Mouse (Mus musculus) liver, embryonic 16.5 days (tissue): Measurements from ENCODE around the gene Gpx5. TPM values are rescaled to one million over a fixed set of nuclear protein-coding genes. Genes with fewer than 3 reads are reported as not detected.
A peak's percentile ranks its signal among the peaks of the same experiment; 100 is the strongest.

Experiments used
- ATAC-seq: fragments of 200-750 bp; cut with Nextera tagmentation; 2 replicates; pipeline ENCODE4 v1.8.0; 2017; ENCODE audit warnings: low read depth, mild to moderate bottlenecking, moderate number of reproducible peaks, moderate library complexity
- H3K27ac ChIP-seq: fragments of 300-500 bp; sonication (generic); 2 replicates; pipeline ENCODE4 v1.5.1; 2014; ENCODE audit warnings: mild to moderate bottlenecking, low read length
- H3K27me3 ChIP-seq: fragments of 300-500 bp; sonication (generic); 2 replicates; pipeline ENCODE4 v1.6.1; 2014; ENCODE audit warnings: low read depth, low read length, mixed read lengths; ENCODE audit not compliant: control insufficient read depth, insufficient read depth
- H3K36me3 ChIP-seq: fragments of 300-500 bp; sonication (generic); 2 replicates; pipeline ENCODE4 v1.6.1; 2014; ENCODE audit warnings: mild to moderate bottlenecking; ENCODE audit not compliant: control insufficient read depth, insufficient read depth
- H3K4me1 ChIP-seq: fragments of 300-500 bp; sonication (generic); 2 replicates; pipeline ENCODE4 v1.6.1; 2014; ENCODE audit warnings: low read depth, low read length, mixed read lengths; ENCODE audit not compliant: control insufficient read depth
- H3K4me2 ChIP-seq: fragments of 300-500 bp; sonication (generic); 2 replicates; pipeline ENCODE4 v1.6.1; 2014; ENCODE audit warnings: low read depth, low read length, mixed read lengths
- H3K4me3 ChIP-seq: fragments of 300-500 bp; sonication (generic); 2 replicates; pipeline ENCODE4 v1.5.1; 2014; ENCODE audit warnings: low read depth, mild to moderate bottlenecking, low read length
- H3K9ac ChIP-seq: fragments of 300-500 bp; sonication (generic); 2 replicates; pipeline ENCODE4 v1.6.1; 2014; ENCODE audit warnings: low read depth, low read length
- H3K9me3 ChIP-seq: fragments of 300-500 bp; sonication (generic); replicated peaks from 2 replicates; pipeline ENCODE4 v1.6.1; 2016; ENCODE audit warnings: low read length; ENCODE audit not compliant: control insufficient read depth
- WGBS: fragments of 180-500 bp; shearing (Covaris S2); extraction: QIAGEN DNeasy Blood & Tissue Kit; methylation state at CpG from one replicate; pipeline ENCODE4 v1.1.7; 2014; ENCODE audit not compliant: insufficient replicate concordance; 5-methylcytosine and 5-hydroxymethylcytosine counted together
- polyA plus RNA-seq: library from polyadenylated mRNA; unstranded; fragments of >200 nt; fragmentation: Nextera tagmentation; extraction: Ambion mirVana; gene quantifications from 2 replicates; pipeline ENCODE4 v1.2.1, GENCODE M21; 2015

Gene Gpx5
- polyA plus RNA-seq, 1 experiment from 2014 or later: not detected

GRCm38 (mm10) chr13:21312854-21313253 lies 20.3 kb upstream of the Gpx5 start:
- Histone ChIP-seq H3K36me3 (no peaks in the 10 kb centered on the region), H3K4me1 (no peaks in the 10 kb centered on the region), H3K9ac (no peak overlapping the region), H3K9me3 (no peaks in the 10 kb centered on the region), H3K27me3 (no peaks in the 10 kb centered on the region), H3K27ac (no peak overlapping the region), H3K4me3 (no peak overlapping the region), H3K4me2 (no peak overlapping the region)
- ATAC-seq: no peak
- 47% methylated on average over 3 of the region's 5 CpGs for WGBS

GRCm38 (mm10) chr13:21311926-21312325 lies 19.4 kb upstream of the Gpx5 start, which contains the start of gene Gpx6:
Gene Gpx6 (plus strand): TSS chr13:21312125.
- Histone ChIP-seq H3K36me3 (no peaks in the 10 kb centered on the region), H3K4me1 (no peaks in the 10 kb centered on the region), H3K4me2 (no peak within 1 kb of the TSS), H3K9ac (no peak within 1 kb of the TSS), H3K9me3 (no peaks in the 10 kb centered on the region), H3K27me3 (no peaks in the 10 kb centered on the region), H3K4me3 (no peak within 1 kb of the TSS), H3K27ac (no peak within 1 kb of the TSS)
- 23% methylated on average over 3 of the region's 3 CpGs for WGBS
- ATAC-seq: no peak

DNA sequence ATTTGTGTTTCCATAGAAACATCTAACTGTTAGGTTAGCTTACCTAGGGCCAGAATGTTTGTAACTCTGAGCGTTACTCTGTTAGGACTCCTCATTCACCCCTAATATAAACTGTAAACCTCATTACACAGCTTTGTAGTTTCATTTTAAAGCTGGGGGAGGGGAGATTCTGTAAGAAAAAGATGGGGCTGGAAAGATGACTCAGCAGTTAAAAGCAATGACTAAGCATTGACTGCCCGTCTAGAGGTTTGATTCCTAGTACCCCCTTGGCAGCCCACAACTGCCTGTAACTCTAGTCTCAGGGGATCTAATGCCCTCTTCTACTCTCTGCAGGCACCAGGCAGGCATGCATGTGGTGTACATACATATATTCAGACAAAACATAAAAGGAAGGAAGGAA lies 17.3 kb upstream of the Gpx5 start:
- Histone ChIP-seq H3K9ac (no peak overlapping the region), H3K36me3 (no peaks in the 10 kb centered on the region), H3K27ac (no peak overlapping the region), H3K27me3 (no peaks in the 10 kb centered on the region), H3K4me1 (no peaks in the 10 kb centered on the region), H3K9me3 (no peaks in the 10 kb centered on the region), H3K4me2 (no peak overlapping the region), H3K4me3 (no peak overlapping the region)
- ATAC-seq: no peak
- 30% methylated on average over 2 of the region's 2 CpGs for WGBS

GRCm38 (mm10) chr13:21304483-21305066 lies 12.0 kb upstream of the Gpx5 start:
- WGBS: 61% methylated on average over 3 of the region's 3 CpGs
- H3K9me3 ChIP-seq: no peaks in the 10 kb centered on the region
- ATAC-seq: no peak

DNA sequence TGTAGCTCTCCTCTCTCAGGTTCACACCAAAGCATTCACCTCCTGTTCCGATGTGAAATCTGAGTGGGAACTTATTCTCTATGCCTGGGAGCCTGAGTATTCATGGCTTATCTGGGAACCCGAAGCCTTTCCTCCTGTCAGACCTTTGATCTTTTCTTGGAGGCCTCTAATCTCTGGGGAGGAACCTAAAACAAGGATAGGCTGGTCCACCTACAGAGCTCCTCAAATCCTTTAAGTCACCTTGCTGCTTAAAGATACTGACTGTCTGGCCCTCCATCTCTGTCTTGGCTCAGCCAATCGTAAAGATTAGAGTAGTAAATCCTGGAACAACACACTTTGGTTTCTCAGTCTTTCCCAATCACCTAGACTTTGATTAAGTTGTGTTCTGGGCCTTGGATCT lies 6.0 kb upstream of the Gpx5 start:
- Histone ChIP-seq H3K4me1 (no peaks in the 10 kb centered on the region), H3K9ac (no peak overlapping the region), H3K27me3 (no peaks in the 10 kb centered on the region), H3K4me3 (no peak overlapping the region), H3K36me3 (no peaks in the 10 kb centered on the region), H3K9me3 (no peaks in the 10 kb centered on the region), H3K27ac (no peak overlapping the region), H3K4me2 (no peak overlapping the region)
- WGBS: 28% methylated on average over 3 of the region's 3 CpGs
- ATAC-seq: no peak

More at GRCm38 (mm10) chr13:21304483-21305066, 12.0 kb upstream of the Gpx5 start:
- H3K4me1 ChIP-seq: no peaks in the 10 kb centered on the region
- no peak overlapping the region for H3K27ac ChIP-seq
- no peak overlapping the region for H3K9ac ChIP-seq
- H3K27me3 ChIP-seq: no peaks in the 10 kb centered on the region
- no peak overlapping the region for H3K4me2 ChIP-seq
- no peak overlapping the region for H3K4me3 ChIP-seq
- no peaks in the 10 kb centered on the region for H3K36me3 ChIP-seq

DNA sequence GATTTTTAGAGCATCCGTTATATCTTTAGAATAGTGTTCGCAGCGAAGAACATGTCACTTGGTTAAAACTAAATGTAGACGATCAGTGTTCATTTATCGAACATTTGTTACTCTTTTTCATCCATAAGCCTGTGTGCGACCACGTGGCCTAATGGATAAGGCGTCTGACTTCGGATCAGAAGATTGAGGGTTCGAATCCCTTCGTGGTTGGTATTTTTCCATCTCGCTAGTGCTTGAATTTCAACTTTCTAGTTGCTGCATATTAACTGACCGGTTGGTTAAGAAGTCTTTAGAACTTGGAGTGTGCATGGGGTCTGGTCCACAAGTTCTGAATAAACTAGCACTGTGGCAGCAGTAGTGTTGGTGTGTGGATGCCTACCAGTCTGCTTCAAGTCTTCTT lies 13.0 kb downstream of the Gpx5 start:
- peak; percentile 64 for ATAC-seq
- Histone ChIP-seq H3K27me3 (no peaks in the 10 kb centered on the region), H3K27ac (no peak overlapping the region), H3K4me1 (peaks cover 6% of the 10 kb centered on the region), H3K4me3 (peak overlapping the region; percentile 60), H3K4me2 (peak overlapping the region; percentile 79), H3K9ac (no peak overlapping the region), H3K9me3 (no peaks in the 10 kb centered on the region), H3K36me3 (no peaks in the 10 kb centered on the region)
- WGBS: 0% methylated on average over 13 of the region's 13 CpGs

DNA sequence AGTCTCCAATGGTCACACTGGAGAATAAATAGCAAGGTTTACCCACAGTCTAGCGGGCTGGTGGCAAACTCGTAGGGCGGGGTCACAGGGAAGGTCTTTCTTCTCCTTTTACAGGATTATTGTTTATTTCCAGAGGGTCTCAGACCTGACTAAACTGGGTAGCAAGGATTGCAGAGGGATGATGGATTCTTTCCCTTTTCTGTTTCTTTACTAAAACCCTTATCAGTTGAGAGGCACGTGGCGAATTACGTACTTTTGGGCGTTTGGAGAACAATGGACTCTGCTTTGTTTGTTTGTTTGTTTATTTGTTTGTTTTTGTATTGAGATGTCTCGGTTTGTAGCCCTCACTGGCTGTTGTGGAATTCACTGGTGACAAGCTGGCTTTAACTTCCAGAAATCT lies 13.5 kb downstream of the Gpx5 start:
- peak overlapping the region; percentile 13; the same call in 1 of the 2 replicates for H3K9ac ChIP-seq
- H3K27ac ChIP-seq: no peak overlapping the region
- H3K27me3 ChIP-seq: no peaks in the 10 kb centered on the region
- H3K4me2 ChIP-seq: peak overlapping the region; percentile 79
- H3K36me3 ChIP-seq: no peaks in the 10 kb centered on the region
- no peak for ATAC-seq
- peaks cover 6% of the 10 kb centered on the region for H3K4me1 ChIP-seq
- peak overlapping the region; percentile 60 for H3K4me3 ChIP-seq
- WGBS: 2% methylated on average over 8 of the region's 8 CpGs
- H3K9me3 ChIP-seq: no peaks in the 10 kb centered on the region

GRCm38 (mm10) chr13:21276551-21276950 lies 16.0 kb downstream of the Gpx5 start:
- Histone ChIP-seq H3K4me2 (peak overlapping the region; percentile 76), H3K36me3 (no peaks in the 10 kb centered on the region), H3K4me3 (peak overlapping the region; percentile 68), H3K27ac (no peak overlapping the region), H3K27me3 (no peaks in the 10 kb centered on the region), H3K9ac (peak overlapping the region; percentile 55), H3K4me1 (peaks cover 6% of the 10 kb centered on the region), H3K9me3 (no peaks in the 10 kb centered on the region)
- 0% methylated on average over 9 of the region's 9 CpGs for whole genome bisulfite sequencing
- ATAC-seq: no peak

GRCm38 (mm10) chr13:21275815-21276550 lies 16.5 kb downstream of the Gpx5 start:
- ATAC-seq: peak; percentile 77
- WGBS: under 1% methylated on average over 25 of the region's 25 CpGs

More at GRCm38 (mm10) chr13:21275815-21276550, 16.5 kb downstream of the Gpx5 start:
- Histone ChIP-seq H3K9me3 (no peaks in the 10 kb centered on the region), H3K36me3 (no peaks in the 10 kb centered on the region), H3K9ac (peak overlapping the region; percentile 55), H3K4me3 (peak overlapping the region; percentile 68), H3K27ac (no peak overlapping the region), H3K27me3 (no peaks in the 10 kb centered on the region), H3K4me1 (peaks cover 6% of the 10 kb centered on the region), H3K4me2 (peak overlapping the region; percentile 76)
